Mouse (Mus musculus) bone marrow macrophage, adult 2 months (primary cell): ENCODE measurements at regions not wholly inside any gene's neighbourhood (a gene's known extent, or its start where the extent isn't known, plus 50 kb on each side); places are given as distances from the start of the nearest gene placed in this dataset.

Source experiments
- CTCF ChIP-seq: IDR thresholded peaks from 2 replicates; pipeline ENCODE4 v1.5.1; 2012; ENCODE audit warnings: low read depth, mild to moderate bottlenecking, low read length, moderate library complexity
- POLR2A ChIP-seq: IDR thresholded peaks from 2 replicates; pipeline ENCODE4 v1.6.1; 2012; ENCODE audit warnings: mild to moderate bottlenecking, low read depth, low read length, borderline replicate concordance

- no peak for TF ChIP-seq POLR2A
- TF ChIP-seq CTCF, result no peak
Observed at GRCm38 (mm10) chr2:59431466-59431865, 53.0 kb upstream of the Dapl1 start.
